Mouse (Mus musculus) liver, embryonic 14.5 days (tissue): ENCODE measurements around the gene Rtp3. TPM values are rescaled to one million over a fixed set of nuclear protein-coding genes. Genes with fewer than 3 reads are reported as not detected.
A peak's percentile ranks its signal among the peaks of the same experiment; 100 is the strongest.

Experiments used
- ATAC-seq: fragments of 200-750 bp; cut with Nextera tagmentation; 2 replicates; pipeline ENCODE4 v1.8.0; 2017; ENCODE audit warnings: moderate number of reproducible peaks, mild to moderate bottlenecking, moderate library complexity; ENCODE audit not compliant: insufficient read depth
- DNase-seq, 3 experiments: peaks; one replicate each; pipeline ENCODE4 v3.0.0-alpha.2; 2012 to 2013; ENCODE audit warnings: low read depth in 3 of 3, low spot score in 3 of 3
- H3K27ac ChIP-seq: fragments of 300-500 bp; sonication (generic); 2 replicates; pipeline ENCODE4 v1.5.1; 2014; ENCODE audit warnings: moderate library complexity, mild to moderate bottlenecking, control low read depth, inconsistent platforms
- H3K27me3 ChIP-seq: fragments of 300-500 bp; sonication (generic); 2 replicates; pipeline ENCODE4 v1.6.1; 2014; ENCODE audit warnings: mild to moderate bottlenecking, low read length, moderate library complexity; ENCODE audit not compliant: control insufficient read depth, insufficient read depth
- H3K36me3 ChIP-seq: fragments of 300-500 bp; sonication (generic); replicated peaks from 2 replicates; pipeline ENCODE4 v1.6.1; 2014; ENCODE audit warnings: low read depth; ENCODE audit not compliant: control insufficient read depth, insufficient read depth
- H3K4me1 ChIP-seq, 2 experiments: fragments of 200-500 bp in 1 of 2; fragments of 300-500 bp in 1 of 2; sonication (generic) in 1 of 2; replicated peaks; 2 replicates each; pipeline ENCODE4 v1.6.1; 2012 to 2014; ENCODE audit warnings: antibody characterized with exemption in 1 of 2, inconsistent platforms in 1 of 2, low read length in 1 of 2; ENCODE audit not compliant: control insufficient read depth in 2 of 2, insufficient read depth in 2 of 2
- H3K4me2 ChIP-seq: fragments of 300-500 bp; sonication (generic); 2 replicates; pipeline ENCODE4 v1.6.1; 2014; ENCODE audit warnings: low read depth, mild to moderate bottlenecking, control low read depth, moderate library complexity
- H3K4me3 ChIP-seq, 2 experiments: fragments of 200-500 bp in 1 of 2; fragments of 300-500 bp in 1 of 2; sonication (generic) in 1 of 2; 2 replicates each; pipeline ENCODE4 v1.5.1; 2012 to 2014; ENCODE audit warnings: low read depth in 2 of 2, low read length in 2 of 2, mild to moderate bottlenecking in 2 of 2, control low read depth in 1 of 2, inconsistent platforms in 1 of 2, moderate library complexity in 1 of 2; ENCODE audit not compliant: insufficient read depth in 1 of 2
- H3K9ac ChIP-seq: fragments of 300-500 bp; sonication (generic); replicated peaks from 2 replicates; pipeline ENCODE4 v1.6.1; 2014; ENCODE audit warnings: mild to moderate bottlenecking, control low read depth, moderate library complexity
- H3K9me3 ChIP-seq: fragments of 300-500 bp; sonication (generic); 2 replicates; pipeline ENCODE4 v1.6.1; 2016; ENCODE audit warnings: low read length, mixed read lengths; ENCODE audit not compliant: control insufficient read depth
- CTCF ChIP-seq: IDR thresholded peaks from 2 replicates; pipeline ENCODE4 v1.5.1; 2016; ENCODE audit warnings: antibody characterized with exemption, low read depth, control low read depth
- EP300 ChIP-seq: IDR thresholded peaks from 2 replicates; pipeline ENCODE4 v1.6.1; 2016; ENCODE audit warnings: antibody characterized with exemption, low read depth
- WGBS: fragments of 180-500 bp; shearing (Covaris S2); extraction: QIAGEN DNeasy Blood & Tissue Kit; methylation state at CpG from one replicate; pipeline ENCODE4 v1.1.7; 2014; ENCODE audit not compliant: insufficient replicate concordance; 5-methylcytosine and 5-hydroxymethylcytosine counted together
- polyA plus RNA-seq, 2 experiments: library from polyadenylated mRNA; depleted of rRNA in 1 of 2; stranded (reverse) in 1 of 2; unstranded in 1 of 2; fragments of >200 nt; fragmentation: Nextera tagmentation in 1 of 2; extraction: Ambion mirVana in 1 of 2; gene quantifications; 2 replicates each; pipeline versions ENCODE4 v1.2.1 to v1.2.3; 2012 to 2014

Rtp3 gene
- polyA plus RNA-seq, 2 experiments, result 15.6 to 26.0 TPM

- WGBS, result 50% methylated on average over 4 of the region's 4 CpGs
- Histone ChIP-seq H3K4me3 (peak overlapping the region; percentile 32; a peak in 3 of 4 replicates), H3K4me2 (peak overlapping the region; percentile 44), H3K27ac (no peak overlapping the region), H3K4me1 (peaks cover 0 to 7% of the 10 kb centered on the region in 2 experiments; a peak in 2 of 4 replicates), H3K36me3 (no peaks in the 10 kb centered on the region), H3K9me3 (no peaks in the 10 kb centered on the region), H3K27me3 (no peaks in the 10 kb centered on the region), H3K9ac (no peak overlapping the region)
- TF ChIP-seq EP300, result no peak
- no peak for TF ChIP-seq CTCF
- DNase-seq (no peak), ATAC-seq (no peak)
These were observed 3.1 kb downstream of the Rtp3 start for GRCm38 (mm10) chr9:110987331-110987730.

GRCm38 (mm10) chr9:110985951-110986350, 4.4 kb downstream of the Rtp3 start:
- Histone ChIP-seq H3K27ac (no peak overlapping the region), H3K27me3 (no peaks in the 10 kb centered on the region), H3K9me3 (no peaks in the 10 kb centered on the region), H3K36me3 (no peaks in the 10 kb centered on the region), H3K4me1 (peaks cover 0 to under 1% of the 10 kb centered on the region in 2 experiments; a peak in 1 of 4 replicates), H3K4me2 (no peak overlapping the region), H3K9ac (no peak overlapping the region), H3K4me3 (no peak overlapping the region)
- 65% methylated on average over 8 of the region's 8 CpGs for WGBS
- no peak for ATAC-seq
- DNase-seq, result no peak
- no peak for TF ChIP-seq CTCF
- no peak for TF ChIP-seq EP300

GRCm38 (mm10) chr9:110985541-110985940, 4.8 kb downstream of the Rtp3 start:
- no peak overlapping the region for H3K9ac ChIP-seq
- H3K9me3 ChIP-seq, result no peaks in the 10 kb centered on the region
- no peaks in the 10 kb centered on the region; a peak in 1 of 4 replicates for H3K4me1 ChIP-seq
- no peak for ATAC-seq
- WGBS, result 78% methylated on average over 5 of the region's 5 CpGs
- no peaks in the 10 kb centered on the region for H3K27me3 ChIP-seq
- H3K36me3 ChIP-seq, result no peaks in the 10 kb centered on the region
- H3K4me2 ChIP-seq, result no peak overlapping the region
- H3K4me3 ChIP-seq, result no peak overlapping the region
- TF ChIP-seq CTCF, result no peak
- no peak for TF ChIP-seq EP300
- H3K27ac ChIP-seq, result no peak overlapping the region
- DNase-seq, result no peak

- TF ChIP-seq CTCF (no peak), EP300 (no peak)
- no peak overlapping the region for H3K27ac ChIP-seq
- no peak overlapping the region for H3K4me3 ChIP-seq
- H3K27me3 ChIP-seq, result no peaks in the 10 kb centered on the region
- H3K4me1 ChIP-seq, result no peaks in the 10 kb centered on the region; a peak in 1 of 4 replicates
- ATAC-seq (no peak), DNase-seq (no peak)
- no peaks in the 10 kb centered on the region for H3K36me3 ChIP-seq
- no peak overlapping the region for H3K4me2 ChIP-seq
- 86% methylated on average over 9 of the region's 9 CpGs for WGBS
- H3K9ac ChIP-seq, result no peak overlapping the region
- no peaks in the 10 kb centered on the region for H3K9me3 ChIP-seq
These were observed 6.3 kb downstream of the Rtp3 start for GRCm38 (mm10) chr9:110984096-110984495.

- 61% methylated on average over 4 of the region's 4 CpGs for WGBS
- Histone ChIP-seq H3K9me3 (no peaks in the 10 kb centered on the region), H3K27ac (no peak overlapping the region), H3K4me1 (no peaks in the 10 kb centered on the region; a peak in 1 of 4 replicates), H3K36me3 (no peaks in the 10 kb centered on the region), H3K27me3 (no peaks in the 10 kb centered on the region), H3K9ac (no peak overlapping the region), H3K4me2 (no peak overlapping the region), H3K4me3 (no peak overlapping the region)
- ATAC-seq (no peak), DNase-seq (no peak)
- no peak for TF ChIP-seq EP300
- TF ChIP-seq CTCF, result no peak
These were observed 8.0 kb downstream of the Rtp3 start for GRCm38 (mm10) chr9:110982351-110982750.
